ENCODE assay signal across 8 mouse cellular contexts in the genomic region with DNA sequence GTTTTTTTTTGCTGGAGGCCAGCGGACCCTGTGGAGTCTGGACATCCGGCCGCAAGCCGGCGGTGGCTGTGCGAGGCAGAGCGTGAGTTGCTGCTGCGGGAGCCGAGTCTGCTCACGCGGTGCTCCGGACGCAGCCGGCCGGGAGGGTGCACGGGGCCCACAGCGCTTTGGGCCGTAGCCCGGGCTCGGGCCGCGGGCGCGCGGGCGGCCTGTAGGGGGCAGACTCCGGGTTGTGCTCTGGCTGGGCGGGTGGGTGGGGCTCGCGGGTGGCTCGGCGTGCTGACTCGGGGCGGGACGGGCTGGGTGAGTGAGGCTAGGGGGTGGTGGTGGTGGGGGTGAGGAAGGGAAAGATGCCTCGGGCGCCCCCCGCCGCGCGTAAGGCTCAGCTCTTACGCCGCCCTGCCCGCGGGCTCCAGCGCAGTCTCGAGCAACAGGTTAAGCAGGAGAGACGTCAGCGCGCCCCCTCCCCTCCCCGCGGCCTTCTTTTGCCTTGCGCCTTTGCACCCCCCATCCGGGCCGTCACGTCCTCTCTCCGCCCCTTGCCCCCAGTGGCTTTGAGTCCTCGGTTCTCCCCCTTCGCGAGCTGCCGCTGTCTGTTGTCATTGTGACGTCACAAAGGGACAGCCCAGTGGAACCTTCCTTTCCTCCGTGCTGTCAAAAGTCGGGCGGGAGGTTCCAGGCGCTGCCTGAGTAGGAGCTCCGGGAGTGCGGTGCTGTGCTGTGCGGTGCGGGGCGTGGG. TPM values are rescaled to one million over a fixed set of nuclear protein-coding genes. Genes with fewer than 3 reads are reported as not detected.
A peak's percentile ranks its signal among the peaks of the same experiment; 100 is the strongest.
DNase-seq lines count a peak whose midpoint lies in the region; ATAC-seq and TF ChIP-seq lines count a peak whose summit lies in the region.

No protein-coding gene starts in this region.

- DNase-seq in gastrocnemius, adult 2 months: peak; percentile 95
- DNase-seq in hindbrain, postnatal 0 days (ENCODE audit: low spot score): peak; percentile 85
- peak; percentile 54 to 73 for DNase-seq in left cerebral cortex, postnatal 14 days (ENCODE audit: low spot score in 2 of 2)
- peak; percentile 75 for DNase-seq in right cerebral cortex, postnatal 14 days
- DNase-seq in urinary bladder, postnatal 36 days (ENCODE audit: low spot score in 2 of 2): peak; percentile 81 to 86

- peak; percentile 61 for ATAC-seq in activated CD4-positive, CD25-positive, alpha-beta regulatory T cell, adult 4 months
- peak; percentile 61 for ATAC-seq in common myeloid progenitor, adult 5-6 weeks (replicated peaks; ENCODE audit: low read depth, poor library complexity, severe bottlenecking)
- ATAC-seq in hindbrain, postnatal 0 days: peak; percentile 41
- peak; percentile 57 for ATAC-seq in megakaryocyte-erythroid progenitor cell, adult 5-6 weeks (replicated peaks; ENCODE audit: low FRiP score, low TSS enrichment, poor library complexity, severe bottlenecking)

- H3K4me2 ChIP-seq in hindbrain, postnatal 0 days (ENCODE audit: low read depth, low read length): peak overlapping the region; percentile 76

- WGBS in hindbrain, postnatal 0 days: under 1% methylated on average over 52 of the region's 71 CpGs

- H3K36me3 ChIP-seq in hindbrain, postnatal 0 days (ENCODE audit: insufficient read depth, low read length): no peaks in the 10 kb centered on the region

- no peaks in the 10 kb centered on the region for H3K9me3 ChIP-seq in hindbrain, postnatal 0 days (ENCODE audit: low read length)

- peak overlapping the region; percentile 100 for H3K27ac ChIP-seq in gastrocnemius, adult 2 months
- H3K27ac ChIP-seq in hindbrain, postnatal 0 days: peak overlapping the region; percentile 74

- peak; percentile 66 for TF ChIP-seq CTCF in gastrocnemius, adult 2 months (IDR thresholded peaks at IDR 0.05)
- peak; percentile 22; the same call in 1 of the 2 replicates for TF ChIP-seq CTCF in hindbrain, postnatal 0 days (IDR thresholded peaks at IDR 0.05; ENCODE audit: low read depth)

- peaks cover 11% of the 10 kb centered on the region; the same call in 1 of the 2 replicates for H3K4me1 ChIP-seq in hindbrain, postnatal 0 days (ENCODE audit: insufficient read depth, low read length)

- H3K4me3 ChIP-seq in gastrocnemius, adult 2 months: peak overlapping the region; percentile 93
- H3K4me3 ChIP-seq in hindbrain, postnatal 0 days (ENCODE audit: low read length): peak overlapping the region; percentile 49

- intact Hi-C loops in gastrocnemius, adult 2 months (cut with DNase I): loop anchor here (2.0 to 5.0 kb wide), 4 partner anchors 54 to 871 kb away; no protein-coding TSS in a partner anchor
- intact Hi-C loops in left cerebral cortex, postnatal 14 days (cut with DNase I): loop anchor here (5.0 to 10.0 kb wide), 4 partner anchors 54 to 501 kb away; no protein-coding TSS in a partner anchor

- peak overlapping the region; percentile 79 for H3K9ac ChIP-seq in hindbrain, postnatal 0 days (replicated peaks; ENCODE audit: low read length)

- H3K27me3 ChIP-seq in hindbrain, postnatal 0 days (ENCODE audit: insufficient read depth, low read length): no peaks in the 10 kb centered on the region

RNA-seq across cellular contexts. Expression of gene Jarid2, which starts 4.3 kb away (rescaled TPM):
- polyA plus RNA-seq in activated CD4-positive, CD25-positive, alpha-beta regulatory T cell, adult 4 months (2017; shearing (Covaris generic)): 10 to 100 TPM; 47.3 to 58.1 TPM
- 37.6 and 44.5 TPM in 2 replicates for total RNA-seq in common myeloid progenitor, adult 5-6 weeks (2017)
- 10 to 100 TPM; 26.0 to 29.0 TPM for total RNA-seq in gastrocnemius, adult 2 months (2021)
- total RNA-seq in hindbrain, postnatal 0 days (2014; rRNA removed): 20.3 and 21.6 TPM in 2 replicates
- 19.3 and 19.8 TPM in 2 replicates for polyA plus RNA-seq in hindbrain, postnatal 0 days (2015; fragmentation: Nextera tagmentation; extraction: Ambion mirVana)
- 10 to 100 TPM; 40.8 to 42.3 TPM for total RNA-seq in left cerebral cortex, postnatal 14 days (2021)
- 32.7 and 37.0 TPM in 2 replicates for total RNA-seq in megakaryocyte-erythroid progenitor cell, adult 5-6 weeks (2014; fragmentation: Nextera tagmentation)
- 28.1 and 31.7 TPM in 2 replicates for total RNA-seq in megakaryocyte-erythroid progenitor cell, adult 5-6 weeks (2017)

Comparison
In these comparisons a context has a peak if more than half of its experiments do, and no peak if none do; other contexts are left out.
1. Peak in every context shown above with its lines: DNase-seq, ATAC-seq, H3K4me3 ChIP-seq and H3K27ac ChIP-seq.